Mouse (Mus musculus) common myeloid progenitor, adult 5-6 weeks (primary cell): ENCODE results near the gene Zfand2b. TPM values are rescaled to one million over a fixed set of nuclear protein-coding genes. Genes with fewer than 3 reads are reported as not detected.

Experiments
- ATAC-seq: replicated peaks from 2 replicates; pipeline ENCODE4 v1.8.0; 2016; ENCODE audit warnings: low read depth, mild to moderate bottlenecking, moderate TSS enrichment, inconsistent platforms; ENCODE audit not compliant: poor library complexity, severe bottlenecking
- total RNA-seq: library from RNA; stranded (forward); fragments of 200-1000, 187-1606 nt; gene quantifications from 2 replicates; pipeline ENCODE4 v1.2.3, GENCODE M21; 2017

The Zfand2b gene
- total RNA-seq, 1 experiment from 2014 or later: 21.8 TPM

DNA sequence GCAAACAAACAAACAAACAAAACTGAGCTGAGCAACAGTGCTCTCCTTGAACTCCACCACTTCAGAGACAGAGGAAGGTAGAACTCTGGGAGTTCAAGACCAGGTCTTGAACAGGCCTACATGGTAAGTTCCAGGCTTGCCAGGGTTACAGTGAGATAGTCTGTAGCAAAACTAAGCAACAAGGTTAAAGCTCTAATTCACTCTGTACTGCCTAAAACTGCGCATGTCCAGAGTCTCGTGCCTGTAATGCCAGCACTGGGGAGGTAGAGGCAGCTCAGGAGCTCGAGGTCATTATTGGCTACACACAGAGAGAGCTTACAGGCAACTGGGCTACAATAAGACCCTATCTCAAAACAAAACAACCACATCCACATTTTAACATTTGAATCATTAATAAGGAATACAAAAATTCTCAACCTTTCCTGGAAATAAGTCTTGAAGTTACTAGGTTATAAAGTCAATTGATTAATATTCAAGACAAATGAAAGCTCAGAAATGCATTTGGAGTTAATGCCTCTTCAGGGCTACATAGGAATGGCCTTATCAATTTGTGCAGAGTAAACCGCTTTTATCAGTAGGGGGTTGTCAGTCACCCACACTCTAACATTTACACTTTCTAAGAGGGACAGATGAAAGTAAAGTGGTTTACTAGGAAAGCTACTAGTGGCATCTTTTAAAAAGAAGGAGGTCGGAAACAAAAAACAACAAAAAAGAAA, 8.7 kb upstream of the Zfand2b start:
- no peak for ATAC-seq

DNA sequence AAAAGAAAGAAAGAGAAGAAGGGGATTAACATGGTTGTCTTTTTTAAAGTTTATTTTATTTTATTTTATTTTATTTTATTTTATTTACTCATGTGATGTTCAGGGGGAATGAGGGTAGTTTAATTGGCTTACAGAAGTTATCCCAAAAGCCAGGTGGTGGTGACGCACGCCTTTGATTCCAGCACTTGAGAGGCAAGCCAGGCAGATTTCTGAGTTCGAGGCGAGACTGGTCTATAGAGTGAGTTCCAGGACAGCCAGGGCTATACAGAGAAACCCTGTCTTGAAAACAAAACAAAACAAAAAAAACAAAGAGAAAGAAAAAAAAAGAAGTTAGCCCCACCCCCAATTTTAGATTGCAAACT, 8.2 kb upstream of the Zfand2b start:
- ATAC-seq: no peak

DNA sequence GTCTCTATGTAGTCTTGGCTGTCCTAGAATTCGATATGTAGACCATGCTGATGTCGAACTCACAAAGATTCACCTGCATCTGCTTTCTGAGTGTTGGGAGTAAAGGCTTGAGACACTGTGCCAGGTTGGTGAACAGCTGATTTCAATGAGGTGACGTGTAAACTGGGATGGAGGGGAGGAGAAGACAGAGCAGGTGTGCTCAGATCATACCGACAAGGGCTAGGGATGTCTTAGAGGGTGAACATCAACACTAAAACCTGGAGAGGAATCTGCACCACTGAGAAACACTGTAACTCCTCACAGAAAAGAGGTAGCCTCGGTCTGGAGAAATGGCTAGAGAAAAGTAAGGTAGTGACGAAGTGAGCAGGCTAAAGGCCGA, 364 bp upstream of the Zfand2b start:
- no peak for ATAC-seq

DNA sequence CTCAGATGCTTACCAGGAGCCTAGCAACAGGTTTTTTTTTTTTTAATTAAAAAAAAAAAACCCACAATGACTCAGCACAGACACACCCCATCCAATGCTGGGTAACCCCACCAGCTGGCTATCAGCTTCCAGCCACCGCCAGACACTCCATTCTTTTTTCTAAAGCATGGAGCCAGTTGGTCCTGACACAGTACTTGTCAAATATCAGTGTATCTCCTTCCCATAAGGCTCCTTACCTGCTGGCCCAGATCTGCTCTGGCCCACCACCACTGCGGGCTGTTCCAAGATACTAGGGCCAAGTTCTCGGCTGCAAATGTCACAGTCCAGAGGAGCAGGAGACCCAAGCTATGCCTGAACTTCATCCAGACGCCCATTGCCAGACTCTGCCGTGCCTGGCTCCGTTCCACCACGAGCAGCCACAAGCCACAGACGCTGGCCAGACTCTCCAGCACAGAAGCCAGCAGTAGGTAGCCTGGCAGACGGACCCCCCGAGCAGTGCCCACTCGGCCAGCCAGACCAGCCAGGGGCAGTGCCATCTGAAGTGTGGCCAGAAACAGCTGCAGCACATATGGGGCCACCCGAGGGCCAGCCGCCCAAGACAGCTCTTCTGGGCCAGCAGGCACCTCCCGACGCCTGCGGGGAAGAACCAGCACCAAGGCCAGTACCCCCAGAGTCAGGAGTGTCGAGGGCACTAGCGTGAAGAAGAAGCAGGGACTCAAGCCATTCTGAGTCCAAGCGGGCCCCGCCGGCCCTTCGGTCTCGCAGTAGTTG, 11.1 kb downstream of the Zfand2b start:
- ATAC-seq: peak; percentile 59

DNA sequence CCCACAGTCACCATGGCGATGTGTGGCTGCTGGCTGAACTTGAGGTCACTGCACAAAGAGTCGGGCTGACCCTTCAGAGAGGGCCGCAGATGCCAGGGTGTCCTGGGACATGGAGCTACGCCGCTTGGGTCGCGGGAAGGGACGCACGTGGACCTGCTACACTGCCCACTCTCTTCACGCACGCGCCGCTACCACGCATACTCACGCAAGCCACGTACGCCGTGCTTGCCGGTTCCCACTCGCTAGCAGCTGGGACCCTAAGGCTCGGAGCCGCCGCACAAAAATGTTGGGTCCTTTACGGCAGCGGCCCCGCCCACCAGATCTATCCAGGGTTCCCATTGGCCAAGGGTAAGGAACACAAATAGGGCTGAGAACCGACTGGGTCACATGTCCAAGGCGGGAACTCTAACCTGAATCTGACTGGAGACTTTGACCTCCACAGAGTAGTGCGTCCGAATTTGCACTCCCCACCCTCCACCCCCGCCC, 11.7 kb downstream of the Zfand2b start, which contains the start of gene Abcb6:
Gene Abcb6, minus strand, starts transcription at position 288 of the 486 bp plus-strand sequence.
- peak; percentile 89 for ATAC-seq

DNA sequence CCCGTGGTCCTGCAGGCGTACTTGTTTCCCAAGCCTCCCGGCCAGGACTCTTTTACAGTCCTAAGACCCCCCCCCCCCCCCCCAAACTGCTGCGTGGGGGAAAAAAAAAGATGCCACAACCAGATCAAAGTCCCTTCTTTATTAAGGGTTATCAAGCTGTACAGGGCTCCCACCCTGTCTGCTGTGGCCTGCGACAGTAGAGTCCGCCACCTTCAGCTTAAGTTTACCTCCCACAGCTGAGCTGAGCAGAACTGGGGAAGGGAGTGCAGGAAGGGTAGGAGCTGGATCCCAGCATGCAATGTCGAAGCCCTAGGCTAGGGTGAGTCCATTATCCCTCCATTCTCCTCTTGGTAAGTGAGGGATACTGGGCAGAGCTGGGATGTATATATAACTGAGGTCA, 12.3 kb downstream of the Zfand2b start:
- no peak for ATAC-seq

DNA sequence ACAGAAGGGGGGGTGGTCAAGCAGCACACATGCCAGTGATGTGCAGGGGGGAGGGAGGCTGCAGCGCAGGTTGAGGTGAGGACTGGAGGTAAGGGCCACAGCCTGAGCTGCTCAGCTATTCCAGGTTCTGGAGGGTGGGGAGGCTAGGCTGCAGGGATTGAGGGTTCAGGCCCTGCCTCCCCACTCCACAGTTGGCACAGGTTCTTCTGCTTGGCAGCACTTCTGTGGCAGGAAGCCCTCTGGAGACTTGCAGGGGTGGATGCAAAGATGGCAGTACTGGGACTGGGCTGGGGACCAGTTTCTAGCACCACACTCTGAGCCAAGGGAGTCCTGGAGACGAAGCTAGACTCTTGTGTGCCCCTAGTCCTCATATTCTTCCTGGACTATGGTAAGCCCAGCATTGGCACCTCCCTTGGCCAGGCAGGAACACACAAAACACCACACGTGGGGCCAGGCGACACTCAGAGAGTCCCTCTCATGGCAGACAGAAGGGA, 13.0 kb downstream of the Zfand2b start:
- no peak for ATAC-seq

DNA sequence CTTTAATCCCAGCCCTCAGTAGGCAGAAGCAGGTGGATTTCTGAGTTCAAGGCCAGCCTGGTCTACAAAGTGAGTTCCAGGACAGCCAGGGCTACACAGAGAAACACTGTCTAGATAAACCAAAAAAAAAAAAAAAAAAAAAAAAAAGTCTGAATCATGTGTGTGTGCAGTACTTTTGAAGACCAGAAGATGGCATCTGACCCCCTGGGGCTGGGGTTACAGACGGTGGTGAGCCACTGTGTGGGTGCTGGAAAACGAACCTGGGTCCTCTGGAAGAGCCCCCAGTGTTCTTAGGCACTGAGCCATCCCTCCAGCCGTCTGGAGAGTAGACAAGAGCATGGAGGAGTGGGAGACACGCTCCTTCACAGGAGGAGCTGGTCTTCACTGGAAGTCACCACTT, 13.7 kb downstream of the Zfand2b start:
- ATAC-seq: no peak

DNA sequence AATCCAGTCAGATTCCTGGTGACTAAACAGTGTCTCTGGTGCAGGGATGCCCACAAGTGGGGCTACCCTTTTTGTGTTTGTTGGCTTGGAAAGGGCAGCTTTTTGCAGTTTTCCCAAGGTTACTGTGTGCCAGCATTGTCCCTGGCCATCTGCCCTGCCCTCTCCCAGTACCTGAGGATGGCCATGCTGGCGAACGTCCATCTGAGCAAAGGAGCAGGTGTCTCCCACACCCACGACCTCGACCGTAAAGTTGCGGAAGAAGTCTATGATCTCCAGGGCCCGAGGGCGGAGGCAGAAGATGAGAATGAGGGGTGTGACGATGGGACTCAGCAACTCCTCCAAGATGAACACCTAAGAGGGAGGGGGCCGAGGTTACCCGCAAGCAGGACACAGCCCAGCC, 17.0 kb downstream of the Zfand2b start:
- ATAC-seq: no peak

DNA sequence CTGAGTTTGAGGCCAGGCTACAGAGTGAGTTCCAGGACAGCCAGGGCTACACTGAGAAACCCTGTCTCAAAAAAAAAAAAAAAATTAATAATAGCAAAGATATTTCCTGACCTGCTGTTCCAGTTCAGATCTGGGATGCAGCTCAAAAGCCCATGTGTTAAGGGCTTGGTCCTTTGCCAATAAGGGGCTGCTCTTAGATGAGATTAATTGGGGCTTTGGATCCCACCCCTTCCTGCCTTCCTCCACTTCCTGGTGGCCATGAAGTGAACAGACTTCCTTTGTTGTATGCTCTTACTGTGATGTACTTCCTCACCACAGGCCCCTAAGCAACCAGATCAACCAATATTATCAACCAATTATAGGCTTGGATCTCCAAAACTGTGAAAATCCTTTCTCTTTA, 18.7 kb downstream of the Zfand2b start:
- ATAC-seq: no peak

DNA sequence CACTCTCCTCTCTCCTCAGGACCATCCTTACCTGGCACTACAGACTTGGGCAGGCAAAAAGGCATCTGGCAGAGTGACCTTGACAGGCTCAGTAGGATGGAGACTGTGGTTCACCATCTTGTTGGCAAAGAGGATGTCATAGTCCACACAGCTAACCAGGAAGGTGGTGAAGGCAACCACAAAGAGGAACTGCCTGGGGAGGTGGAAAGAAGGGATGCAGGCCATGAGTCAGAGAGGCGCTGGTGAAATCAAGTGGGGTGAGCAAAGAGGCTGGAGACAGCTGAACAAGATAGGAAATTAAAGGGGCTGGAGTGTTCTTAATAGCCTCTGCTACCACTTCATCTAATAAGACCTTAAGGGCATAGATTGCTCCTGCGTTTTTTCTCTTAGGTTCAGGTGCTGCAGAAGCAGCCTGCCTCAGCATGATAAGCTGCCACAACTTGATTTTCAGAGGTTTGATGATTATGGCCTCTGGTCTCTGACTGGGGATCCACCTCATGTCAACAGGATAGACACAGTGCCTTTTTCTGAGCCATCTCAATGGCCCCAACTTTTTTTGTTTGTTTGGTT, 19.6 kb downstream of the Zfand2b start:
- ATAC-seq: peak; percentile 64

DNA sequence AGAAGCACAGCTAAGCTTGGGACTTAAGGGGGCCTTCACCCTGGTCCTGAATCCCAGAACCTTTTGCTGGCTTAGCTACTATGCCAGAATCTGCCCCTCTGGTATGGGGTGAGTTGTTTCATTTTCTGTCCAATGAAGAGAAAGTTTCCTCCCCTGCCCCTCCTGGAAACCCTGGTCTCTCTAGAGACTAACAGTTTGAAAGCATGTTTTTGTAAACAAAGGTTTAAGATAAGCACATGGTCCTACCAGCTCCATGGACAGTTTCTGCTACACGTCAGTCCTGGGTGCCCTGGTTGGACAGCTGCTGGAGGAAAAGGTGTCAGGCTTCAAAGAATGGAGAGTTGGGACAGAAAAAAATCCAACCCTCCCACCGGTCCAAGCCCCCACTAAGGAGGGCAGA, 22.1 kb downstream of the Zfand2b start:
- no peak for ATAC-seq

DNA sequence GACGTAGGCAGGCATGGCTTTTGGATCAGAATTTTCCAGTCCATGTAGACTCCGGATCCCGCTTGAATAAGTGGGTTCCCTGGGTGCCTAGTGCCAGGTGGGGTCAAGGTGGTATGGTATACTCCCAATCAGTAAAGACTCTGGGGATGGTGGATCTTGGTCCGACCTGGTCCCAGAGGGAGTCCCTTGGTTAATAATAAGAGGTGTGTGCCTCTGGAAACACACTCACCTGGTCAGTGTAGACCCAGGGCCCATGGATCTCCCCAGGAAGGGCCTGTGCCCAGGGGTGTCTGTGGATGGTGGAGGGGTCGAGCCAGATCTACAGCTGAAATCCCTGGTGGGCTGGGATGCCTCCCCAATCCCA, 22.8 kb downstream of the Zfand2b start:
- ATAC-seq: no peak

DNA sequence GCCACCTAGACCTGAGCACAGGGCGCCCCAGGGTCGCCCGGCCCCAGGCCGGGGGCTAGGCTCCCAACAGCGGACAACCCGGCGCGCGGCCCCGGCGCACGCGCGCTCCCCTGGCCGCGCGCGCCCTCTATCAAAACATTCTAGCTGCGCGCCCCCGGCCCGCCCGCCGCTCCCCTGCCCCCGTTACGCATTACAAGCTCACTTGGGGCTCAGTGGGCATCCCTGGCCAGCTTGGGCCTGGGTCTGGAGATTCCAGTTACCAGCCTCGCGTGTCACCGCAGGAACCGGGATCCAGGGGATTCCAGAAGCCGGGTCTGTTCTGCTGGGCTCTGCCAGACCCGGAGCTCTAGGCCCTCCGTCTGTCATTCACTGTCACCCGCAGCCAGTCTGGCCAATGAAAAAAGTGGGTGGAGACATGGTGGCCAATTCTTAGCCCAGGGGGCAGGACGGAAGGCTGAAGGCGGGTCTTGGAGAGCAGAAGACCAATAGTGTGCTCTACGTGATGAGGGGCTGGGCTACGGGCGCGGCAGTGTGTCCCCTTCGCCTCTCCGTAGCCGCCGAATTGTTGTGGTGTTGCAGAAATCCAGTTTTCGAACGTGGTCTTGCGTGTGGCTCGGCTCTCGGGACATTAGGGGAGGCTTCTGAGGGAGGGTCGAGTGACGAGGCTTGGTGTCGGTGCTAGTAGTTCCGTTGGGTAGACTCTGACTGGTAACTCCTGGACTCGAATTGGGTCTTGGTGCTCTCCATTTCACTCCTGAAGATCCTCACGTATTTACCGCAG, 23.4 kb downstream of the Zfand2b start, which contains the start of the genes Ankzf1 and Atg9a:
Gene Ankzf1, plus strand, starts transcription at position 530 of the 781 bp plus-strand sequence.
Gene Atg9a, minus strand, starts transcription at position 575 of the 781 bp plus-strand sequence.
- peak; percentile 91 for ATAC-seq

DNA sequence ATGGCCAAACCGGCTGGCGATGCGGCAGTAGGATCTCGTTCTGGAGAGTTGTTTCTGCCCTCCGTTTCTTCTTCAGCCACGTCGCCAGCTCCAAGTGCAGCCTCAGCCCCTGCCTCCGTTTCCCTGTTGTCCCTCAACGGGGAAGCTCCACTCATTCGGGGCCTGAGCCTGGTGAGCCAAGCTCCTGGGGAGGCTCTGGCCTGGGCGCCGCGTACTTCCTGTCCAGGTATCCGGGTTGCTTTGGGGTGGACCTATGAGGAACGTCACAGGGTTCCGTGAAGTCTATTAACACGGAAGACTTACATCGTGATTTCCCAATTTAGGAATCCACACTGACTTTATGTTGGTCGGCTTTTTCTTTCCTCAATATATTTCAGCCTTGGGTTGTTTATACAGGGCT, 24.0 kb downstream of the Zfand2b start:
- peak; percentile 45 for ATAC-seq

DNA sequence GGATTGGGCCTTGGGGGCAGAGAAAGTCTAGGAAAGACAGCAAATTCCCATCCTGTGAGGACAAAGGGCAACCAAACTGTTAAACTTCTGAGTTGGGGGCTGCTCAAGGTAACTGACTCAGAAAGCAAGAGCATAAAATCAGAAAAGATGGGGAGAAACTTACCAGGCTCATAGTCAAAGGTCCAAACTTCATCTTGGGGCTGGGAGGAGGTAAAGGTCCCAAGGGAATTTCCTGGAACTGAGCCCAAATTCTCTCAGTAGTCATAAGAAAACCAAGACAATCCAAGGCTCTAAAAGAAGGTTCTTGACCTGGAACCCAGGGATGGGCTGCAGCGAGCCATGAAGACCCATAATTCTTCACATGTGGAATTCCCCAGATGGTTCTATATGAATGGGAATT, 32.8 kb downstream of the Zfand2b start:
- no peak for ATAC-seq

DNA sequence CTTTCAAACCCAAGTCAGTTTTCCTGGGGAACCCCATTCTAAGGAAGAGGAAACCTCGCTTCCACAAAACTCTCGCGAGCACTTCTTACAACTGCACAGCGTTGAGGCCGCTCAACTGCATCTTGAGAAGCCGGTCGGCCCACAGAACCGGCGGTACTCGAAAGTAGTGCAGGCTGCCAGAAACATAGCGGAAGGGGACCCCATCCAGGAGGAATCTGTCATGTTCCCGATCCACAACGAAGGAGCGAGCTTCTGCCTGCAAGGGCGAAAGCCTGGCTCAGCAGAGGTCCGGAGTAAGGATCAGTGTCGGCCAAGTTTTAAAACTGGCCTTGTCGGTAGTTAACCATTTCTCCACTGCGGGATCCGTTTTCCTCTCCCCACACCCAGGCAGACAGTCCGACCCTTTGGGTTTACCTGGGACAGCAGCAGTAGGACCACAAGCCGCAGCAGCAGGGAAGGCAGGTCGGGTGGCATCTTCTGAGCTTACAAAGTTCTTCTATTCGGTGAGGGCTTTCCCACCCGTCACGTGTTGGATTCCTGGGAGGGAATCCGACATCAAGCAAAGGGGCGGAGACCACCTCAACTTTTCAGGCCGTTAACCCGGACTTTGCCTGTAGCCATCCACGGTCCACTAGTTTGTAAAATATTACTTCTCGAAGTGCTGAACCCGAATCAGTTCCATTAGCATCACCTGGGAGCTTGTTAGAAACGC, 40.7 kb downstream of the Zfand2b start:
- ATAC-seq: 0 out of 2 replicates have a peak, but pooled peaks have one; percentile 13

DNA sequence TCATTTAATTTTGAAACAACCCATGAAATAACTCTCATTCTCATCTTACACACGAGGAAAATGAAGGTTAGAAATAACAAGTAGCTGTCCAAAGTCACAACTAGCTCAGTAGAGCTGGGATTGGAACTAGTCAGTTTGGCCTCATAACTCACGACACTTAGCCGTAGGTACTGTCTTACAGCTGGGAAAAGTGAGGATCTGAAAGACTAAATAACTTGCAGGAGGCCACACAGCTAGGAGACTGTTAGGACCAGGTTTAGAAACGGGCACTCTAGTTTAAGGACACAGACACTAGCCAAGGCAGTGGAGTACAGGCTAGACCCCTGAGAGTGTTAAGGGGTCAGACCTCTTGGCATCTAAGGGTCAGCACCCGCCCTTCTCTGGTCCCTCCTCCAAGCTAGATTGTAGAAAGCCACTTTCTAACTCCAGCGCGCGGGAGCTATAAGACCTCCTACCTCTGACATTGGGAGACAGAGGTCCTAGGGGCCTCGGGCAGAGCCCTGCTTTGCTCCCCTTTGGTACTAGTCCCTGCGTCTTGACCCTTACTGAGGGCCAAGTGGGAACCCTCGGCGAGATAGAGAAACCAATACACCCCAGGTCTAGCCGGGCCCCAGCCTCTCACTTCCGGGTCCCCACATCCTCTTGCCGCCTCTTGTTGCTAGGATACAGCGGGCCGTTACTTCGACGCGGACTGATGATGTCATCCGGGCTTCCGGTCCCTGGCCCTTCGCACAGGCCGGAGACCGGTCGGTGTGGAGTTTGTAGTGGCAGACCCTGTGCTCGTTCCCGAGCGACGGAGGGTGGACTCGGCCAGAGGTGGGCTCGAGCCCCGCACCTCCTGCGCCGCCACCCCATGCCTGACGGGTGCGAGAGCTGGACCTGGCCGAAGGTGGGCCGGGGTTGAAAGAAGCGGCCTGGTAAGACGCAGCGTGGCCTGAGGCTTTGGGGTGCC, 42.0 kb downstream of the Zfand2b start, which contains the start of the genes Glb1l and Stk16:
Gene Glb1l, minus strand, starts transcription at position 678 of the 952 bp plus-strand sequence.
Gene Stk16, plus strand, starts transcription at position 703 of the 952 bp plus-strand sequence.
- peak; percentile 67 for ATAC-seq
